ENCODE assay signal across 9 mouse cellular contexts in genomic region chr14:59550841-59551240, GRCm38 (mm10). TPM values are rescaled to one million over a fixed set of nuclear protein-coding genes. Genes with fewer than 3 reads are reported as not detected.
DNase-seq lines count a peak whose midpoint lies in the region.
"Had no signal": no experiment of that assay in that cellular context is flagged by ENCODE, and none has a peak within 500 bp of the region (broad histone marks: within the 10 kb centered on the region; RNA-seq: fewer than 3 reads in every experiment).

No protein-coding gene starts in this region.

- peak; percentile 38 to 71 for DNase-seq in heart, adult 18-20 months
- no peak for DNase-seq in heart, postnatal 4 days
- peak; percentile 23 for DNase-seq in 3T3-L1 (ENCODE audit: low read depth, low spot score)
- peak; percentile 37 to 48 for DNase-seq in adrenal gland, postnatal 36 days
- DNase-seq in kidney, postnatal 10 days = peak; percentile 52
- no peak for DNase-seq in T-cell, adult 2 months (ENCODE audit: low spot score)
- no peak for DNase-seq in layer of hippocampus, postnatal 14 days (ENCODE audit: low spot score in 2 of 2)
- DNase-seq in urinary bladder, adult 18-20 months (ENCODE audit: low spot score in 2 of 2) = no peak
- DNase-seq: cerebellum, adult 9-11 months had no signal

RNA-seq across cellular contexts. Expression of gene Cdadc1, which starts 46.9 kb away (rescaled TPM):
- 10 to 100 TPM; 51.5 to 56.0 TPM for total RNA-seq in heart, adult 18-20 months (2021)
- total RNA-seq in heart, postnatal 4 days (2021) = 10 to 100 TPM; 28.8 to 30.0 TPM
- total RNA-seq in adrenal gland, postnatal 36 days (2021) = 10 to 100 TPM; 66.3 to 74.2 TPM
- total RNA-seq in layer of hippocampus, postnatal 14 days (2021) = 10 to 100 TPM; 51.1 to 60.0 TPM

Comparison
In these comparisons a context has a peak if more than half of its experiments do, and no peak if none do; other contexts are left out.
1. DNase-seq: peak in heart, adult 18-20 months (2 of 2), 3T3-L1 (single experiment), adrenal gland, postnatal 36 days (2 of 2) and kidney, postnatal 10 days (single experiment); none in heart, postnatal 4 days (single experiment), T-cell, adult 2 months (single experiment), layer of hippocampus, postnatal 14 days (0 of 2) and urinary bladder, adult 18-20 months (0 of 2).